Mouse (Mus musculus) stomach, embryonic 15.5 days (tissue): Measurements from ENCODE around the gene Armh3. TPM values are rescaled to one million over a fixed set of nuclear protein-coding genes. Genes with fewer than 3 reads are reported as not detected.
A peak's percentile ranks its signal among the peaks of the same experiment; 100 is the strongest.
"Not testable (repeated sequence)": the region's sequence is repeated elsewhere in the genome, so short reads cannot be mapped to it uniquely, and the experiment has no call there.

Source experiments
- ATAC-seq: fragments of 200-750 bp; cut with Nextera tagmentation; 2 replicates; pipeline ENCODE4 v1.8.0; 2017; ENCODE audit warnings: low read depth, moderate number of reproducible peaks, moderate TSS enrichment; ENCODE audit not compliant: insufficient read depth, low FRiP score
- H3K27ac ChIP-seq: fragments of 300-500 bp; sonication (generic); 2 replicates; pipeline ENCODE4 v1.5.1; 2015; ENCODE audit warnings: mild to moderate bottlenecking, inconsistent platforms
- H3K27me3 ChIP-seq: fragments of 300-500 bp; sonication (generic); replicated peaks from 2 replicates; pipeline ENCODE4 v1.6.1; 2015; ENCODE audit warnings: inconsistent platforms
- H3K36me3 ChIP-seq: fragments of 300-500 bp; sonication (generic); 2 replicates; pipeline ENCODE4 v1.6.1; 2015; ENCODE audit warnings: inconsistent platforms
- H3K4me1 ChIP-seq: fragments of 300-500 bp; sonication (generic); 2 replicates; pipeline ENCODE4 v1.6.1; 2015; ENCODE audit warnings: inconsistent platforms
- H3K4me2 ChIP-seq: fragments of 300-500 bp; sonication (generic); 2 replicates; pipeline ENCODE4 v1.6.1; 2015; ENCODE audit warnings: mild to moderate bottlenecking, inconsistent platforms
- H3K4me3 ChIP-seq: fragments of 300-500 bp; sonication (generic); replicated peaks from 2 replicates; pipeline ENCODE4 v1.5.1; 2015; ENCODE audit warnings: inconsistent platforms
- H3K9ac ChIP-seq: fragments of 300-500 bp; sonication (generic); 2 replicates; pipeline ENCODE4 v1.6.1; 2015; ENCODE audit warnings: inconsistent platforms
- H3K9me3 ChIP-seq: fragments of 300-500 bp; sonication (generic); 2 replicates; pipeline ENCODE4 v1.6.1; 2016; ENCODE audit warnings: inconsistent platforms
- WGBS: fragments of 180-500 bp; shearing (Covaris S2); methylation state at CpG from one replicate; pipeline ENCODE4 v1.1.7; 2015; 5-methylcytosine and 5-hydroxymethylcytosine counted together
- polyA plus RNA-seq: library from polyadenylated mRNA; unstranded; fragments of >200 nt; fragmentation: Nextera tagmentation; extraction: Ambion mirVana; gene quantifications from 2 replicates; pipeline ENCODE4 v1.2.1, GENCODE M21; 2015

The Armh3 gene
- polyA plus RNA-seq, 1 experiment from 2014 or later = 13.1 TPM

GRCm38 (mm10) chr19:45811028-45811674 lies 187.1 kb downstream of the Armh3 start:
- no peak overlapping the region for H3K9ac ChIP-seq
- WGBS = 58% methylated on average over 12 of the region's 12 CpGs
- H3K27me3 ChIP-seq = no peaks in the 10 kb centered on the region
- H3K9me3 ChIP-seq = no peaks in the 10 kb centered on the region
- no peak for ATAC-seq
- H3K4me1 ChIP-seq = peaks cover 19% of the 10 kb centered on the region
- H3K4me2 ChIP-seq = no peak overlapping the region
- no peak overlapping the region for H3K4me3 ChIP-seq
- H3K36me3 ChIP-seq = no peaks in the 10 kb centered on the region
- no peak overlapping the region for H3K27ac ChIP-seq

DNA sequence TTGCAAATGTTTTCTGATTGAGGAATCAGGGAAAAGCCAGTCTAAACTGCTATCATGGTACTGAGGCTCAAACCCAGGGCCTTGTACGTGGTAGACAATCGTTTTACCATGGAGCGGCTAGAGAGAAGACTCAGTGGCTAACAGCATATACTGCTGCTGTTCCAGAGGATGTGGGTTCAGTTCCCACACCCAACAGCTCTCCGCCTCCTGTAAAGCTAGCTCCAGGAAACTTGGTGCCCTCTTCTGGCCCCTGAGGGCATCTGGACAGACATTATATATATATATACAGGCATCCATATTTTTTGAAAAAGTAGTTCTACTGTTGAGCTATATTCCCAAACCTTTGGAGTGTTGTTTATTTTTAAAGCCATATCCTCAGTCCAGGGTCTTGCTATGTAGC lies 190.6 kb downstream of the Armh3 start:
- no peaks in the 10 kb centered on the region for H3K9me3 ChIP-seq
- WGBS = 89% methylated on average over 4 of the region's 4 CpGs
- H3K9ac ChIP-seq = no peak overlapping the region
- H3K36me3 ChIP-seq = no peaks in the 10 kb centered on the region
- H3K4me3 ChIP-seq = no peak overlapping the region
- H3K4me1 ChIP-seq = 0 out of 2 replicates have a peak, but pooled peaks cover 10% of the 10 kb centered on the region
- no peaks in the 10 kb centered on the region for H3K27me3 ChIP-seq
- no peak for ATAC-seq
- no peak overlapping the region for H3K27ac ChIP-seq
- H3K4me2 ChIP-seq = no peak overlapping the region

DNA sequence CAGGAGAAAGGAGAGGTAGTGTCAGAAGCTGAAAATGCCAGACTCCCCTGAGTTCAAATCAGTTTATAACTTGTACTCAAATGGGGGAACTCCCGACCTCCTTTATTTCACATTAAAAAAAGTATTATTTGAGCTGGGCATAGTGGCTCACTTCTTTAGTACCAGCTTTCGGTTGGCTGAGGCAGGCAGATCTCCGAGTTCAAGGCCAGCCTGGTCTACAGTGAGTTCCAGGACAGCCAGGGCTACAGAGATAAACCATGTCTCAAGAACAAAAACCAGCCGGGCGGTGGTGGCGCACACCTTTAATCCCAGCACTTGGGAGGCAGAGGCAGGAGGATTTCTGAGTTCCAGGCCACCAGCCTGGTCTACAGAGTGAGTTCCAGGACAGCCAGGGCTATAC lies 192.5 kb downstream of the Armh3 start:
- H3K27me3 ChIP-seq, H3K4me3 ChIP-seq, H3K36me3 ChIP-seq, H3K9me3 ChIP-seq, H3K9ac ChIP-seq, H3K27ac ChIP-seq, ATAC-seq, H3K4me1 ChIP-seq, H3K4me2 ChIP-seq: not testable (repeated sequence)
- 87% methylated on average over 6 of the region's 6 CpGs for WGBS

DNA sequence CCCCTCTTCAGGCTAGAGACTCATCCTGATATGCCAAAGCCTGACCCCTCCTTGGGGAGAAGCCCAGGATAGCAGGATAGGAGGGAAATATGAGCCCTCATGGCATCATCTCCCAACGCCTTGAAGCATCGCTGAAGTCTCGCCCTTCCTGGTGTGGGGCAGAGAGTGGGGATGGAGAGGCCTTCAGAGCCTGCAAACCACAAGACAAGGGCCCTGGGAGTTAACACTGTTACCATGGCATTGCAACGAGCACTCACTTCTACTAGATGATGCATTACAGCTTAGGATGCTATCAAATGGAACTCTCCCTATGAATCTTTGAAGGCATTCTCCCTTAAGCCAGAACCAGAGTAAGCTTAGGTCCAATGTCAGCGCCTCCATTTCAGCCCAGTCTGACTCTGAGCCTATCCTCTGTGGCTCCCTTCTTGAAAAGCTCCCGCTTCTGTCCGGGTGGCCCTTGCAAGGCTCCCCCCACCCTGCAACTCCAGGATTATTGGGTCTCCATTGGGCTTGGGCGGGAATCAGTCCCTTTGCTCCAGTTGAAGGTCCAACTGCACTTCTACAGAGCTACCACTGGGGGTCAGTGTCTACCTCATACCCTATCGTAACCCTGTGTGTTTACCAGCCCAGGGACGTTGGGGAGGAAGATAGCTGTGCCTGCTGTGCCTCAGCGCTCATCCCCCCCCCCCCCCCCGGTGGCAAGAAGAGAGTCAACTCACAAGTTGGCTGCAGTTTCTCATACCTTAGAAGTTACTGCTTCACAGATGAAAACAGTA lies 193.5 kb downstream of the Armh3 start:
- H3K36me3 ChIP-seq = no peaks in the 10 kb centered on the region
- ATAC-seq = peak; percentile 51; the same call in 1 of the 2 replicates
- H3K27ac ChIP-seq = no peak overlapping the region
- no peak overlapping the region for H3K4me2 ChIP-seq
- no peaks in the 10 kb centered on the region for H3K27me3 ChIP-seq
- H3K9ac ChIP-seq = no peak overlapping the region
- H3K9me3 ChIP-seq = no peaks in the 10 kb centered on the region
- no peak overlapping the region for H3K4me3 ChIP-seq
- no peaks in the 10 kb centered on the region for H3K4me1 ChIP-seq
- WGBS = 27% methylated on average over 12 of the region's 12 CpGs

GRCm38 (mm10) chr19:45803408-45803807 lies 194.9 kb downstream of the Armh3 start:
- Histone ChIP-seq H3K4me1 (no peaks in the 10 kb centered on the region), H3K27me3 (no peaks in the 10 kb centered on the region), H3K9ac (no peak overlapping the region), H3K4me3 (no peak overlapping the region), H3K4me2 (no peak overlapping the region), H3K9me3 (no peaks in the 10 kb centered on the region), H3K36me3 (no peaks in the 10 kb centered on the region), H3K27ac (no peak overlapping the region)
- ATAC-seq = 0 out of 2 replicates have a peak, but pooled peaks have one; percentile 59
- whole genome bisulfite sequencing = 26% methylated on average over 3 of the region's 4 CpGs

DNA sequence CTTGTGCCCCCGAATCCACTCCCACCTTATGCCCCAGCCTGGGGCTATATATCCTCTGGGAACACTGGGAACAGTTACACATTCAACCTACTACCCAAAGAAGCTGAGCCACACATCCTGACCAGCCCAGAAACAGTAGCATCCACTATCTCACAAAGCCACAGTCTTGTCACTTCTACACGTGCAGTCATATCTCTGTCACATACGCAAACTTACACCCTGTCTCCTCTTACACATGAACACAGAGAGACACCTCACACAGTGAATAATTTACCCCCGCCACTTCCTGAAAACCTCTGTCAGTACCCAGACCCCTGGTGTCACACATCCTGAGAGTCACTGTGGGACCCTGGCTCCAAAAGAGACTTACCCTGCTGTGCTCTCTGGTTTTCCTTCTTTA lies 195.6 kb downstream of the Armh3 start:
- H3K4me2 ChIP-seq = no peak overlapping the region
- peak; percentile 63; the same call in 1 of the 2 replicates for ATAC-seq
- H3K27me3 ChIP-seq = no peaks in the 10 kb centered on the region
- H3K4me1 ChIP-seq = no peaks in the 10 kb centered on the region
- no peak overlapping the region for H3K9ac ChIP-seq
- no peaks in the 10 kb centered on the region for H3K9me3 ChIP-seq
- no peak overlapping the region for H3K4me3 ChIP-seq
- no peaks in the 10 kb centered on the region for H3K36me3 ChIP-seq
- WGBS = 71% methylated on average over 4 of the region's 4 CpGs
- H3K27ac ChIP-seq = no peak overlapping the region

GRCm38 (mm10) chr19:45796879-45797278 lies 201.4 kb downstream of the Armh3 start:
- no peak for ATAC-seq
- 74% methylated on average over 15 of the region's 15 CpGs for WGBS
- no peaks in the 10 kb centered on the region for H3K36me3 ChIP-seq
- H3K9ac ChIP-seq = no peak overlapping the region
- no peaks in the 10 kb centered on the region for H3K4me1 ChIP-seq
- no peak overlapping the region for H3K4me2 ChIP-seq
- no peaks in the 10 kb centered on the region for H3K27me3 ChIP-seq
- H3K9me3 ChIP-seq = no peaks in the 10 kb centered on the region
- H3K27ac ChIP-seq = no peak overlapping the region
- H3K4me3 ChIP-seq = no peak overlapping the region

DNA sequence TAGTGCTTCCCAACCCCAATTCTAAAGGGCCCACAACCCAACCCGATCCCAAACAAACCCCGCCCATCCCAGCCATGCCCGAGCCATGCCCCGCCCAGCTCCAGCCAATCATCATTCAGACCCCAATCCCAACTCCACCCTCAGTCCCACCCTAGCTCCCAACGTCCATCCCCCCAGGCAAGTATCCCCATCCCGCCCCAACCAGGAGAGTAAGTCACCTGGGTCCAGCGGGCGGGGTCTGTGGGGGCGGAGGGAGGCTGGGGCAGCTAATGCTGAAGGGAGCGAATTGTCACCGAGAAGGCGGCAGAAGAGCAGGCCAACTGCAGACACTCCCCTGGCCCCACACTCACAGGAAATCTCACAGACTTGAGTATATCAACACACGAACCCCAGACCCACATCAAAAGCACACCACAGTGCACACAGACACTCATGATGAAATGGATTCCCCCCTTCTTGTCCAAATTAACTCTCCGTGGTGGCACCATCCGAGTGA lies 202.2 kb downstream of the Armh3 start:
- 14% methylated on average over 15 of the region's 15 CpGs for WGBS
- H3K27me3 ChIP-seq = no peaks in the 10 kb centered on the region
- H3K36me3 ChIP-seq = no peaks in the 10 kb centered on the region
- H3K9ac ChIP-seq = no peak overlapping the region
- H3K27ac ChIP-seq = no peak overlapping the region
- peak overlapping the region; percentile 11; the same call in 1 of the 2 replicates for H3K4me3 ChIP-seq
- H3K9me3 ChIP-seq = no peaks in the 10 kb centered on the region
- ATAC-seq = peak; percentile 61; the same call in 1 of the 2 replicates
- peak overlapping the region; percentile 42 for H3K4me2 ChIP-seq
- H3K4me1 ChIP-seq = no peaks in the 10 kb centered on the region

GRCm38 (mm10) chr19:45795406-45795944 lies 202.8 kb downstream of the Armh3 start:
- H3K9me3 ChIP-seq = no peaks in the 10 kb centered on the region
- WGBS = 22% methylated on average over 15 of the region's 15 CpGs
- peak overlapping the region; percentile 42 for H3K4me2 ChIP-seq
- no peak overlapping the region for H3K9ac ChIP-seq
- no peaks in the 10 kb centered on the region for H3K27me3 ChIP-seq
- H3K27ac ChIP-seq = no peak overlapping the region
- H3K4me1 ChIP-seq = no peaks in the 10 kb centered on the region
- no peak overlapping the region; the same call in 1 of the 2 replicates for H3K4me3 ChIP-seq
- ATAC-seq = 0 out of 2 replicates have a peak, but pooled peaks have one; percentile 7
- no peaks in the 10 kb centered on the region for H3K36me3 ChIP-seq

DNA sequence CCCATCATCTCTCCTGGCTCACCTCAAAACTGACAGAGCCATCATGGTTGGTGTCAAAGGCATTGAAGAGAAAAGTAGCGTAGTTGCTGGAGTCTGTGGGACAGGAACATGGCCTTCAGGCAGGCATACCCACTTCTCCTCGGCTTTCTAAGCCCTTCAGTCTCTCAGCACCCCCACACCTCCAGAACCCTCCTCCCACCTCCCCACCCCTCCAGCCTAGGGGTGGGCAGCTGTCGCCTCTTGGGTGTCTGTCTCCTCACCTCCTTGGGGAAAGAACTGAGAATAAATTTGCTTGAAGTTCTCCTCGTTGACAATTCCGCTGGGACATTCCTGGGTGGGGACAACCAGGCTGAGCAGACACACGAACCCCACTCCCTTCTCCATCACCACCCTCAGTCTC lies 203.6 kb downstream of the Armh3 start:
- ATAC-seq = no peak
- Histone ChIP-seq H3K27ac (no peak overlapping the region), H3K36me3 (no peaks in the 10 kb centered on the region), H3K4me3 (no peak overlapping the region), H3K27me3 (no peaks in the 10 kb centered on the region), H3K9ac (no peak overlapping the region), H3K4me1 (no peaks in the 10 kb centered on the region), H3K9me3 (no peaks in the 10 kb centered on the region), H3K4me2 (no peak overlapping the region)
- 68% methylated on average over 6 of the region's 6 CpGs for WGBS

- Histone ChIP-seq H3K4me1 (no peaks in the 10 kb centered on the region), H3K4me3 (no peak overlapping the region), H3K9me3 (no peaks in the 10 kb centered on the region), H3K27ac (no peak overlapping the region), H3K4me2 (no peak overlapping the region), H3K36me3 (no peaks in the 10 kb centered on the region), H3K9ac (no peak overlapping the region), H3K27me3 (no peaks in the 10 kb centered on the region)
- ATAC-seq = no peak
- 88% methylated on average over 6 of the region's 6 CpGs for WGBS
These were observed 205.9 kb downstream of the Armh3 start for GRCm38 (mm10) chr19:45792404-45792803.
